Mouse (Mus musculus): ENCODE results near the gene Vsx1.

GRCm38 (mm10) chr2:150643166-150643565 is 46.0 kb downstream of the Vsx1 start:
- no peak for TF ChIP-seq MYOG (IDR thresholded peaks at IDR 0.05; ENCODE audit: control insufficient read depth in 1 of 3, insufficient read depth in 1 of 3, insufficient read length in 2 of 3, low read depth in 2 of 3)
- no peak for TF ChIP-seq POLR2A (IDR thresholded peaks at IDR 0.05; ENCODE audit: insufficient read length, low read depth)
